Mouse (Mus musculus): ENCODE measurements around the gene Sobp. TPM values are rescaled to one million over a fixed set of nuclear protein-coding genes. Genes with fewer than 3 reads are reported as not detected.
A peak's percentile ranks its signal among the peaks of the same experiment; 100 is the strongest.

Sobp gene
- polyA plus RNA-seq, 1 experiment from 2014 or later = 0.03 TPM

DNA sequence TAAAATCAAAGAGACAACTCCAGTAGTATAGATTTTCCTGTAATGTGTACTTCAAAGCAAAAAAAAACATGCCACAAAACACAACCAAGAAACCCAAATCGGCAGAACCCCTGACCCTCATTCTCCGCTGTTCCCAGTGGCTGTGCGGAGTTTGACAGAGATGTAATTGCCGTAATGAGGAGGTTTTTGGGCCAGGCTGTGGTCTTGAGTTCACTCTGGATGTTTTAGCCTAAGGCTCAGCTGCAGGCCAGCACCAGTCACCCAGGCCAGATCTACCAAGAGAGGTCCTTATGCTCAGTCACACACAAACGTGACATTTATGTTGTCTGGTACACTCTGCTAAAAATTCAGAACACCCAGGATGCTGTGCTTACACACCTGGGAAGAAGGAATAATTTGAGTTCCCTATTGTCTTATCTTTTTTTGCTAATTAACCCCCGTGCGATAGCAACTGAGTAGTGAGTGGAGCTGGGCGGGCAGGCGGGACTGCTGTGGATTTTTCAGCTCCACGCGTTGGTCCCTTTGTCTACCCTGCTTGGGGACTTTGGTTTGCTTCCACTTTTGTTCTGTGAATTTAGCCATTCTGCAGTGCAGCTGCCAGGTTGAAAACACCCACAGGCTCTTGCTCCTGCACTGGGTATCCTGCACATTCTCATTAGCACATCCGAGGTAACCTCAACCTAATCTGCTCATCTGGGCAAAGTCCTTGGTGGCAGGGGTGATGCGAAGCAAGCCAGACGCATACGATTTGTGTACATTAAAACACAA is 140.7 kb downstream of the Sobp start:
- peaks cover 3% of the 10 kb centered on the region; the same call in 1 of the 2 replicates for H3K27me3 ChIP-seq

GRCm38 (mm10) chr10:43027006-43027405 is 147.3 kb downstream of the Sobp start:
- peaks cover 31% of the 10 kb centered on the region for H3K27me3 ChIP-seq
- no peaks in the 10 kb centered on the region for H3K36me3 ChIP-seq (replicated peaks)
- no peaks in the 10 kb centered on the region for H3K4me1 ChIP-seq (replicated peaks)
- H3K9me3 ChIP-seq (replicated peaks) = no peaks in the 10 kb centered on the region
- H3K4me2 ChIP-seq = no peak overlapping the region
- no peak for ATAC-seq (ENCODE audit: insufficient read depth)
- H3K27ac ChIP-seq (replicated peaks) = no peak overlapping the region
- no peak overlapping the region for H3K9ac ChIP-seq
- WGBS (ENCODE audit: insufficient replicate concordance) = 59% methylated on average over 9 of the region's 9 CpGs
- H3K4me3 ChIP-seq (replicated peaks) = no peak overlapping the region

More for the DNA sequence above, 140.7 kb downstream of the Sobp start:
- no peak overlapping the region for H3K9ac ChIP-seq
- H3K36me3 ChIP-seq (replicated peaks) = no peaks in the 10 kb centered on the region
- no peaks in the 10 kb centered on the region for H3K9me3 ChIP-seq (replicated peaks)
- no peak for ATAC-seq (ENCODE audit: insufficient read depth)
- no peak overlapping the region for H3K27ac ChIP-seq (replicated peaks)
- 0 out of 2 replicates have a peak, but pooled peaks cover 3% of the 10 kb centered on the region for H3K4me1 ChIP-seq (replicated peaks)
- no peak overlapping the region for H3K4me2 ChIP-seq
- 72% methylated on average over 15 of the region's 15 CpGs for WGBS (ENCODE audit: insufficient replicate concordance)
- no peak overlapping the region for H3K4me3 ChIP-seq (replicated peaks)

- ATAC-seq (ENCODE audit: insufficient read depth) = no peak
- Histone ChIP-seq H3K4me2 (no peak overlapping the region), H3K27me3 (peaks cover 64% of the 10 kb centered on the region)
Measured at GRCm38 (mm10) chr10:43023454-43024194, 150.7 kb downstream of the Sobp start.

DNA sequence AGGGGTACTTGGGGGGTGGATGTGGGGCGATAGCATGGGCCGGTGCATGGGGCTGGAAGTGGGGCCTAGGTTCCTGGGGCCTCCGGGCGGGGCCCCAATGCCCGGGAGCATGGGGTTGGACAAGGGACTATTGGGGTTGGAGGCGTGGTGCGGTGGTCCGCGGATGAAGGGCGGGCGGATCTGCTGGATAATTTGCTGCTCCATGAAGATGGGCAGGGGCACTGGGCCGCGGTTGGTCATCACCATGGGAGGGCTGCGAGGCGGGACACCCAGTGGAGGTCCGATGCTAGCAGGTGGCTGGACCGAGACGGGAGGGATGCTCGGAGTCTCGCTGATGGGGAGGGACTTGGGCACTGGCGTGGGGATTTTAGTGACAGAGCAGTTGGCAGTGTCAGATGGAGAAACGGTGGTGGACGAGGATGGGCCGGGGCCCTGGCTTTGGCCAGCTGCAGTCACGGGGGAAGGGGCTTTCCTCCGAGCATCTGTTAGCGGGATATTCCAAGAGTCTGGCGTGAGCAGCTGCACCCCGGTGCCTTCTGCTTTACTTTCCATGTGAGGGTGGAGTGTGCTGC is 152.1 kb downstream of the Sobp start:
- no peaks in the 10 kb centered on the region for H3K9me3 ChIP-seq (replicated peaks)
- no peak for ATAC-seq (ENCODE audit: insufficient read depth)
- no peak overlapping the region for H3K27ac ChIP-seq (replicated peaks)
- no peaks in the 10 kb centered on the region for H3K4me1 ChIP-seq (replicated peaks)
- WGBS (ENCODE audit: insufficient replicate concordance) = 7% methylated on average over 28 of the region's 29 CpGs
- H3K4me3 ChIP-seq (replicated peaks) = peak overlapping the region; percentile 40; the same call in 1 of the 2 replicates
- H3K9ac ChIP-seq = no peak overlapping the region
- H3K4me2 ChIP-seq = peak overlapping the region; percentile 63; the same call in 1 of the 2 replicates
- no peaks in the 10 kb centered on the region for H3K36me3 ChIP-seq (replicated peaks)
- H3K27me3 ChIP-seq = peaks cover 73% of the 10 kb centered on the region

More at GRCm38 (mm10) chr10:43023454-43024194, 150.7 kb downstream of the Sobp start:
- no peaks in the 10 kb centered on the region for H3K4me1 ChIP-seq (replicated peaks)
- H3K9ac ChIP-seq = no peak overlapping the region
- H3K36me3 ChIP-seq (replicated peaks) = no peaks in the 10 kb centered on the region
- H3K9me3 ChIP-seq (replicated peaks) = no peaks in the 10 kb centered on the region
- no peak overlapping the region for H3K27ac ChIP-seq (replicated peaks)
- H3K4me3 ChIP-seq (replicated peaks) = no peak overlapping the region
- WGBS (ENCODE audit: insufficient replicate concordance) = 60% methylated on average over 10 of the region's 10 CpGs

DNA sequence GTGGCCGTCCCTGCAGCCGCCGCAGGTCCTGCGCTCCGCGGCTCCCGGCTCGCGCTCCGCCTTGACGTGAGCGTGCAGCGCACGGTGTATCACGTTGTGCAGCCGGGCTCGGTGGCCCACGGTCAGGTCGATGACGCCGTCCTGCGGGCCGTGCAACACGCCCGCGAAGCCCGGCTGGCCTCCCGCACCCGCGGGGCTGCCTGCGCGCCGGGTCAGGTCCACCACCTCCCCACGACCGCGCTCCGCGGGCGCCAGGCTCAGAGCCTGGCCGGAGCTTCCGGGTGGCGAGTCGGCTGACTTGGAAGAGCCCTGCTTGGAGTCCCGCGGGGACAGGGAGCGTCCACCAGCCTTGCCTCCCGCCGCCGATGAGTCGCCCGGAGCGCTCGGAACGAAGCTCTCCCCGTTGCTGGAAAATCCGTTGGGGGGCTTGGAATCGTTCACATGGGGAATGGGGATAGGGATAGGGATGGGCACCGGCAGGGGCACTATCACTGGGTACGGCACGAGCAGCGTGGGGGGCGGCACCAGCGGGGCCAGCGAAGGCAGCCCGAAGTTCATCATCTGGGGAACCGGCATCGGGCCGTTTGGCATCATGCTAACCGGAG is 152.7 kb downstream of the Sobp start:
- H3K9me3 ChIP-seq (replicated peaks) = no peaks in the 10 kb centered on the region
- peak overlapping the region; percentile 63 for H3K4me2 ChIP-seq
- H3K9ac ChIP-seq = no peak overlapping the region
- H3K27ac ChIP-seq (replicated peaks) = no peak overlapping the region
- peaks cover 74% of the 10 kb centered on the region for H3K27me3 ChIP-seq
- H3K4me3 ChIP-seq (replicated peaks) = peak overlapping the region; percentile 40
- no peaks in the 10 kb centered on the region for H3K4me1 ChIP-seq (replicated peaks)
- WGBS (ENCODE audit: insufficient replicate concordance) = under 1% methylated on average over 69 of the region's 69 CpGs
- no peaks in the 10 kb centered on the region for H3K36me3 ChIP-seq (replicated peaks)
- ATAC-seq (ENCODE audit: insufficient read depth) = no peak

DNA sequence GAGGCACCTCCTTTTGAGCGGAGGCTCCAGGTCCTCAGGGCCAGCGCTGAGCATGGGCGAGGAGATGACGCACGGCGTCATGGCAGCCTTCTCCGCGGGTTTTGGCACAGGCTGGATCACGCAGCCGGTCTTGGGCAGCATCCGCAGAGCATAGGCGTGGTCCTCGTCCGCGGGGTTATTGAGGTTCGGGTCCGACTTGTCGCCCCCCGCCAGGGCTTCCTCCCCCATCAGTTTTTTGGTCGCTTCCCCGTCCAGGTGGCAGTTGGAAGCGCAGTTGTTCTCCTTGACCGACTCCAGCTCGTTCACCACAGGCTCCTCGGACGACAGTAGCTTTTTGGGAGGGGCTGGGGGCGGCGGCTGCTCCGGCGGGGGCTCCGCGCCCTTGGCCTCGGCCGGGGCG is 153.3 kb downstream of the Sobp start:
- Histone ChIP-seq H3K9ac (no peak overlapping the region), H3K4me1 (replicated peaks) (no peaks in the 10 kb centered on the region), H3K36me3 (replicated peaks) (no peaks in the 10 kb centered on the region), H3K27ac (replicated peaks) (no peak overlapping the region), H3K27me3 (peaks cover 77% of the 10 kb centered on the region), H3K9me3 (replicated peaks) (no peaks in the 10 kb centered on the region), H3K4me3 (replicated peaks) (peak overlapping the region; percentile 40), H3K4me2 (peak overlapping the region; percentile 63)
- 2% methylated on average over 35 of the region's 35 CpGs for WGBS (ENCODE audit: insufficient replicate concordance)
- ATAC-seq (ENCODE audit: insufficient read depth) = no peak

DNA sequence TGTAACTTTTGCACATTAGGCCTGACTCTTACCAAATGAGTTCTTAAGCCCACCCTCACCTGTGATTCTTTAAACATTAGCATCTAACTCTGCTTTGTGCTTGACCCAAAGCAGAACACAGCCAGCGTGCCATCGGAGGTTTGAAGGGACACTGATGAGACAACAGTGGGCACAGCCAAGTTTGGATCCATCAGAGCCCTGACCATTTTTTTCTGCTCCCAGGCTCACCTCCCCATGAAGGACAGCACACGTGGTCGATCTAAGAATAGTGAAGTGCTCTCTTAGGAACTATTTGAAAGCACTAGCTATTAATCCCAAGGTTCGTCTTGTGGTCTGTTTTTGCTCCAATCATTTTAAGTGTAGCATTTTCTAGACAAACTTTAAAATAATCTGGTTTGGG is 159.5 kb downstream of the Sobp start:
- Histone ChIP-seq H3K4me1 (replicated peaks) (no peaks in the 10 kb centered on the region), H3K36me3 (replicated peaks) (no peaks in the 10 kb centered on the region), H3K9ac (no peak overlapping the region), H3K9me3 (replicated peaks) (no peaks in the 10 kb centered on the region), H3K27ac (replicated peaks) (no peak overlapping the region), H3K4me2 (no peak overlapping the region), H3K27me3 (peaks cover 43% of the 10 kb centered on the region), H3K4me3 (replicated peaks) (no peak overlapping the region)
- WGBS (ENCODE audit: insufficient replicate concordance) = 64% methylated on average over 5 of the region's 5 CpGs
- ATAC-seq (ENCODE audit: insufficient read depth) = no peak

DNA sequence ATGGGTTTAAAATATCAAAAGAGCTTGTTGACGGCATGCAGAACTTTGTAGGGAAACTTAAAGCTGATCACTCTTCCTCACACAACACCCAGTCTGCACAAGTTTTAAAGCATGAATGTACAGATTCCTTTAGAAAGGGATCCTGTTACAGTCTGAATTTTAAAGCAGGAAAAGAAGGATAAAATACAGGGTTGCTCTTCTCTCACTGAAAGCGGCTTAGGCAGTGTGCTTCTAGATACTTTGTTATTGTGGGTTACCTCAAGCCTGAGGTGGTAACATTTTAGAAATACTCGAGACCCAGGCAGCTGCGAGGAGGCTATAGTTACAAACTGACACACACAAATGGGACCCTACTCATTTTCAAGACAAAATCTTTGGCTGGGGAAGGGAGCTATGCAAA is 160.0 kb downstream of the Sobp start:
- no peak overlapping the region for H3K4me2 ChIP-seq
- no peaks in the 10 kb centered on the region for H3K9me3 ChIP-seq (replicated peaks)
- 61% methylated on average over 4 of the region's 4 CpGs for WGBS (ENCODE audit: insufficient replicate concordance)
- no peak overlapping the region for H3K4me3 ChIP-seq (replicated peaks)
- H3K9ac ChIP-seq = no peak overlapping the region
- no peak for ATAC-seq (ENCODE audit: insufficient read depth)
- no peaks in the 10 kb centered on the region for H3K4me1 ChIP-seq (replicated peaks)
- no peaks in the 10 kb centered on the region for H3K36me3 ChIP-seq (replicated peaks)
- peaks cover 39% of the 10 kb centered on the region for H3K27me3 ChIP-seq
- no peak overlapping the region for H3K27ac ChIP-seq (replicated peaks)

GRCm38 (mm10) chr10:43008116-43008515 is 166.2 kb downstream of the Sobp start:
- ATAC-seq (ENCODE audit: insufficient read depth) = no peak
- H3K9me3 ChIP-seq (replicated peaks) = no peaks in the 10 kb centered on the region
- H3K4me1 ChIP-seq (replicated peaks) = no peaks in the 10 kb centered on the region
- H3K27me3 ChIP-seq = peaks cover 23% of the 10 kb centered on the region
- H3K36me3 ChIP-seq (replicated peaks) = no peaks in the 10 kb centered on the region
- 54% methylated on average over 11 of the region's 11 CpGs for WGBS (ENCODE audit: insufficient replicate concordance)
- no peak overlapping the region for H3K9ac ChIP-seq
- H3K4me2 ChIP-seq = no peak overlapping the region
- H3K4me3 ChIP-seq (replicated peaks) = no peak overlapping the region
- no peak overlapping the region for H3K27ac ChIP-seq (replicated peaks)

- Histone ChIP-seq H3K27me3 (peaks cover 36% of the 10 kb centered on the region), H3K4me3 (replicated peaks) (no peak overlapping the region), H3K36me3 (replicated peaks) (no peaks in the 10 kb centered on the region), H3K4me2 (no peak overlapping the region), H3K4me1 (replicated peaks) (0 out of 2 replicates have a peak, but pooled peaks cover 4% of the 10 kb centered on the region), H3K27ac (replicated peaks) (no peak overlapping the region), H3K9ac (no peak overlapping the region), H3K9me3 (replicated peaks) (no peaks in the 10 kb centered on the region)
- ATAC-seq (ENCODE audit: insufficient read depth) = no peak
- 61% methylated on average over 4 of the region's 4 CpGs for WGBS (ENCODE audit: insufficient replicate concordance)
Measured at GRCm38 (mm10) chr10:43006534-43006933, 167.8 kb downstream of the Sobp start.

- H3K4me2 ChIP-seq = no peak overlapping the region
- no peak for ATAC-seq (ENCODE audit: insufficient read depth)
- H3K9ac ChIP-seq = no peak overlapping the region
- 57% methylated on average over 7 of the region's 7 CpGs for WGBS (ENCODE audit: insufficient replicate concordance)
- H3K27ac ChIP-seq (replicated peaks) = no peak overlapping the region
- H3K9me3 ChIP-seq (replicated peaks) = no peaks in the 10 kb centered on the region
- H3K36me3 ChIP-seq (replicated peaks) = no peaks in the 10 kb centered on the region
- no peak overlapping the region for H3K4me3 ChIP-seq (replicated peaks)
- 0 out of 2 replicates have a peak, but pooled peaks cover 4% of the 10 kb centered on the region for H3K4me1 ChIP-seq (replicated peaks)
- H3K27me3 ChIP-seq = peaks cover 37% of the 10 kb centered on the region
Measured at GRCm38 (mm10) chr10:43005677-43006076, 168.7 kb downstream of the Sobp start.

Measured in liver, embryonic 15.5 days (tissue).